Mouse (Mus musculus): ENCODE measurements at regions not wholly inside any gene's neighbourhood (a gene's known extent, or its start where the extent isn't known, plus 50 kb on each side); places are given as distances from the start of the nearest gene placed in this dataset.

DNA sequence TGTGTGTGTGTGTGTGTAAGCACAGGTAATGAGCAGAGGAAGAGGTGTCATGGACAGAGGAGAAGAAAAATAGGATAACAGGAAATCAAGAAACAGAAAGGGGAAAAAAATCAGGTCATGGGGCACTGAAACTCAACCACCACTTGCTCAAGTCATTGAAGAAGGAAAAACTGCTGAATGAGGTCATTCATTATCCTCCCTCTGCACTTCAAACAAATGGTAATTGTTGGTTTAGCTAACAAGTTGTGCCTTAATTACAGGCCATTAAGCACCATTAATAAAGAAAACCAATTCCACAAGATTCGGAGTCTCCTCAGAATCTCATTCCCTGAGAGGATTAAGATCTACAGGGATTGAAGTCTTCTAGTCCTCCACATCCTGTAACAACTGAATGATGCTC is 266.5 kb upstream of the Trib2 start:
- no peak overlapping the region for H3K4me3 ChIP-seq (replicated peaks; ENCODE audit: control insufficient read depth, low read depth, low read length)
- H3K4me1 ChIP-seq (ENCODE audit: control insufficient read depth, insufficient read depth, low read length): no peaks in the 10 kb centered on the region
- TF ChIP-seq POLR2A (IDR thresholded peaks at IDR 0.05; ENCODE audit: borderline replicate concordance, control insufficient read depth, low read depth, low read length): no peak
- no peak for TF ChIP-seq CTCF (IDR thresholded peaks at IDR 0.05; ENCODE audit: control insufficient read depth, insufficient read depth, low read length)
- 82% methylated on average over 1 of the region's 1 CpGs for WGBS
- H3K27ac ChIP-seq (ENCODE audit: control insufficient read depth, insufficient read depth, low read depth, low read length, poor library complexity): no peak overlapping the region

DNA sequence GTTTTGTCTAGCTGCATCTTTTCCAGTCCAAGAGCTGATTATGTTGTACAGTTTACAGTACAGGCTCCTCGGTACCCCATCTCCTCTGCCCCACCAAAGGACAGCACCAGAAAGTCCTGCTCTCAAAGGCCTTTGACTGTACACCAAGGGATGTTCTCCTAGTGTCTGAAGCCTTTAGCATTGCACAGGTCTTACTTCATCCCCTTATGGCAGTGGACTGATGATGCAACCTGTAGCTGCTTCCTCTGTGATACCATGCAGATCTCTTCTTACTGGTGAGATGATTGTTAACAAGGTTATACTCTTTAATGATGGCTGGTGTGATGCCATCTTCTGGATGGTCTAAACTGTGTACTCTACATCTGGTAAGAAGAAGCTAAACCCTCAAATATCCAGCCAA is 260.5 kb upstream of the Trib2 start:
- H3K4me1 ChIP-seq (ENCODE audit: control insufficient read depth, insufficient read depth, low read length): no peaks in the 10 kb centered on the region; the same call in 1 of the 2 replicates
- H3K27ac ChIP-seq (ENCODE audit: control insufficient read depth, insufficient read depth, low read depth, low read length, poor library complexity): no peak overlapping the region
- 63% methylated on average over 1 of the region's 1 CpGs for WGBS
- no peak for TF ChIP-seq CTCF (IDR thresholded peaks at IDR 0.05; ENCODE audit: control insufficient read depth, insufficient read depth, low read length)
- no peak for TF ChIP-seq POLR2A (IDR thresholded peaks at IDR 0.05; ENCODE audit: borderline replicate concordance, control insufficient read depth, low read depth, low read length)
- H3K4me3 ChIP-seq (replicated peaks; ENCODE audit: control insufficient read depth, low read depth, low read length): no peak overlapping the region

DNA sequence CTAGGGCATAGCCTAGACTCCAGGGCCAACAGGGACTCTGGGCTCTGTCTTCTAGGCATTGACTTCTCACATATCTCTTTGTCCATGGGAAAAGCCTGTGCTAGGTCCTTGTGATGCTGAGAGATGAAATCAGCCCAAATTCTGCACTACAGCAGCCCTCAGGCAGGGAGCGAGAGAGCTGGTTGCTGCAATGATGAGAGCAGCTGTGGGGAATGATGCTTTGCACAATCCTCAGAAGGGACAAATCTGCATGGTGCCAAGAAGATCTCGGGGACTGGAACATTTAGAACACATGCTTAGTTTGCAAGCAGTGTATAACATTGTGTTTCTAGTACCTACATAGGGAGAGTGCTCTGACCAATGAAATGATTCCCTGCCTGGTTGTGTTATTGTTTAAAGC is 259.2 kb upstream of the Trib2 start:
- 78% methylated on average over 2 of the region's 2 CpGs for WGBS
- no peak overlapping the region for H3K27ac ChIP-seq (ENCODE audit: control insufficient read depth, insufficient read depth, low read depth, low read length, poor library complexity)
- no peaks in the 10 kb centered on the region; the same call in 1 of the 2 replicates for H3K4me1 ChIP-seq (ENCODE audit: control insufficient read depth, insufficient read depth, low read length)
- H3K4me3 ChIP-seq (replicated peaks; ENCODE audit: control insufficient read depth, low read depth, low read length): no peak overlapping the region
- TF ChIP-seq POLR2A (IDR thresholded peaks at IDR 0.05; ENCODE audit: borderline replicate concordance, control insufficient read depth, low read depth, low read length): no peak
- TF ChIP-seq CTCF (IDR thresholded peaks at IDR 0.05; ENCODE audit: control insufficient read depth, insufficient read depth, low read length): no peak

DNA sequence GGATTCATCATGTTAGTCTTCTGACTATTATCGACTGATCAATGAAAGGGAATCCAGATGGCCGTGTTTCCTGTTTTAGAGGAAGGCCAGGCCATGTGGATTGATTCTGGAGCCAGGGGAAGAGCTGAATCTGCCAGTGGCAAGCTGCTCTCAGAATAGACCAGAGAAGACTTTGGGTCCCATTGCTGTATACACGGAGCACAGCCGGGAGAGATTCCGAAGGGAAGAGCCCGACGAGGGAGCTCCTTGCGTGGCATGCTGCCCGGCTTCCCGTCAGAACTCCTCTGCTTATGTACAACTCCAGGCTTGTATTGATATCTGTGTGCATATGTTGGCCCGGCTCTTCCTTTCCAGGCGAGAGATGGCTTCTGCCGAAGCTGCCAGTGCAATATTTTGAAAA is 252.2 kb upstream of the Trib2 start:
- 89% methylated on average over 13 of the region's 13 CpGs for WGBS
- TF ChIP-seq CTCF (IDR thresholded peaks at IDR 0.05; ENCODE audit: control insufficient read depth, insufficient read depth, low read length) (no peak), POLR2A (IDR thresholded peaks at IDR 0.05; ENCODE audit: borderline replicate concordance, control insufficient read depth, low read depth, low read length) (no peak)
- Histone ChIP-seq H3K4me3 (replicated peaks; ENCODE audit: control insufficient read depth, low read depth, low read length) (no peak overlapping the region), H3K4me1 (ENCODE audit: control insufficient read depth, insufficient read depth, low read length) (no peaks in the 10 kb centered on the region), H3K27ac (ENCODE audit: control insufficient read depth, insufficient read depth, low read depth, low read length, poor library complexity) (no peak overlapping the region)

DNA sequence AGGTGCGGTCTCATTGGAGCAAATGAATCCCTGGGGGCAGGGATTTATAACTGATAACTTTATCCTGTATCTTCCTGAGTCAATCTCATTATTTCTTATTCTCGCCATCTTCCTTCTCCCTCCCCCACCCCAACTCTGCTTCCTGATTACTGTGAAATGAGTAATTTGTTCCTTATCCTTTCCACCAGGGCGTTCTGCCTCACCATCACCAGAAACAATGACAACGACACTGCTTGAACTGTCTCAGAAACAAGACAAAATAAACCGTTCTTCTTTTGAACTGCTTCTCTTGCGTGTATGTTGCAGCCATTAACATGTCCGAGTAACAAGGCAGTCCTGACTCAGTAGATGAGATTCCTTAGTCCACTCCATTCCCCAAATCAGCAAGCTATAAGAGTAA is 246.0 kb upstream of the Trib2 start:
- no peaks in the 10 kb centered on the region for H3K4me1 ChIP-seq (ENCODE audit: control insufficient read depth, insufficient read depth, low read length)
- no peak overlapping the region for H3K27ac ChIP-seq (ENCODE audit: control insufficient read depth, insufficient read depth, low read depth, low read length, poor library complexity)
- no peak overlapping the region for H3K4me3 ChIP-seq (replicated peaks; ENCODE audit: control insufficient read depth, low read depth, low read length)
- TF ChIP-seq POLR2A (IDR thresholded peaks at IDR 0.05; ENCODE audit: borderline replicate concordance, control insufficient read depth, low read depth, low read length) (no peak), CTCF (IDR thresholded peaks at IDR 0.05; ENCODE audit: control insufficient read depth, insufficient read depth, low read length) (no peak)
- 80% methylated on average over 7 of the region's 7 CpGs for WGBS

DNA sequence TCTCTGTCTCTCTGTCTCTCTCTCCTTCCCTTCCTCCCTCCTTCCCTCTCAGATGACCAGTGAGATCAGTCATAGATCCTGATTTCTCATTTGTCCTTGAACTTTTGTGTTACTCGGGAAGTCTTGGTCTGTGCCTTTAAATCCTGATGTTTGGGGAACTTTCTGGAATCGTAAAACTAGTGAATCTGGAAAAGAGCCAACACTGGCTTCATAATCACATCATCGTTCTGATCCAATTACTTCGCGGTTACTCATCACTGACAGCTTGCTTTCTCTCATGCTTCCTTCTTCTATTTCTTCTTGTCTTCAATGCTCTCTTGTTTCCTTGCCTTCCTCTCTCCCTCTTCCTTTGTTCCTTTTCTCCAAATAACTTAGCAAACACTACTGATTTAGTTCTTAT is 243.7 kb upstream of the Trib2 start:
- no peak overlapping the region for H3K27ac ChIP-seq (ENCODE audit: control insufficient read depth, insufficient read depth, low read depth, low read length, poor library complexity)
- peaks cover 1% of the 10 kb centered on the region; the same call in 1 of the 2 replicates for H3K4me1 ChIP-seq (ENCODE audit: control insufficient read depth, insufficient read depth, low read length)
- 80% methylated on average over 5 of the region's 5 CpGs for WGBS
- TF ChIP-seq POLR2A (IDR thresholded peaks at IDR 0.05; ENCODE audit: borderline replicate concordance, control insufficient read depth, low read depth, low read length) (no peak), CTCF (IDR thresholded peaks at IDR 0.05; ENCODE audit: control insufficient read depth, insufficient read depth, low read length) (no peak)
- no peak overlapping the region for H3K4me3 ChIP-seq (replicated peaks; ENCODE audit: control insufficient read depth, low read depth, low read length)

DNA sequence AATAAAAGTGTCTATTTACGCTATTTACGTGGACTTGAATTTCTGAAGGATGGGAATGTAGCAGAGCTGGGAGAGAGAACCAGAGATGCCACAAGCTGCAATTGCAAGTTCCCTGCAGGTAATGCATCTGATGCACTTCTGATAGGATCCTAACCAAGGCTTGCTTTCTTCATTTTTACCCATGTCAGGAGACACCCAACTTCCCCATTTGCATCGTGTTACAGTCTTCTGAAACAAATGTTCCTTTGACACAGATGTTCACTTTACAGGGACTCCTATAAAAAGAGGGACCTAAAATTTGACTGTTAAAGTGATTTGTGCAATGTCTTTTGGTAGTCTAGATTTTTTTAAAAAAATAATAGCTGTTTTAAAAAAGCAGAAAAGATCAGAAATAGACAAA is 241.5 kb upstream of the Trib2 start:
- no peak overlapping the region for H3K4me3 ChIP-seq (replicated peaks; ENCODE audit: control insufficient read depth, low read depth, low read length)
- TF ChIP-seq POLR2A (IDR thresholded peaks at IDR 0.05; ENCODE audit: borderline replicate concordance, control insufficient read depth, low read depth, low read length) (no peak), CTCF (IDR thresholded peaks at IDR 0.05; ENCODE audit: control insufficient read depth, insufficient read depth, low read length) (no peak)
- H3K27ac ChIP-seq (ENCODE audit: control insufficient read depth, insufficient read depth, low read depth, low read length, poor library complexity): no peak overlapping the region
- WGBS: 53% methylated on average over 3 of the region's 3 CpGs
- H3K4me1 ChIP-seq (ENCODE audit: control insufficient read depth, insufficient read depth, low read length): peaks cover 1% of the 10 kb centered on the region; the same call in 1 of the 2 replicates

DNA sequence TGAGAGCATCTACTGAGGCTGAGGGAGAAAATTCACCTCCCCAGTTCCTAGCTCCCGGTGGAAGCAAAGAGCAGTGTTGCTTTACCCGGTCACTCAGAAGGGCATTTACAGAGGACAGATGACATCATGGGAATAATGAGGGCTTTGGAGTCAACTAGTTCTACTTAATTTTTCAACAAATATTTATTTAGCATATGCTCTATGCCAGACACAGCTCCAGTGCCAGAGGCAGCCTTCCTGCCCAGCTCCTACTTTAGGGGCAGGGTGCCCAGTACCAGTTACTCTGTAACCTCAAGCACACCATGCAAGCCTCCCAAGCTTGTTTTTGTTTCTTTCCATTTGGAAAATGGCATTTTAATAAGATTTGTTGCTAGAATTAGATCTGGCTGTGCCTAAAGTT is 240.1 kb upstream of the Trib2 start:
- TF ChIP-seq POLR2A (IDR thresholded peaks at IDR 0.05; ENCODE audit: borderline replicate concordance, control insufficient read depth, low read depth, low read length) (no peak), CTCF (IDR thresholded peaks at IDR 0.05; ENCODE audit: control insufficient read depth, insufficient read depth, low read length) (no peak)
- Histone ChIP-seq H3K4me3 (replicated peaks; ENCODE audit: control insufficient read depth, low read depth, low read length) (no peak overlapping the region), H3K27ac (ENCODE audit: control insufficient read depth, insufficient read depth, low read depth, low read length, poor library complexity) (no peak overlapping the region), H3K4me1 (ENCODE audit: control insufficient read depth, insufficient read depth, low read length) (peaks cover 1% of the 10 kb centered on the region; the same call in 1 of the 2 replicates)
- WGBS: 53% methylated on average over 2 of the region's 2 CpGs

DNA sequence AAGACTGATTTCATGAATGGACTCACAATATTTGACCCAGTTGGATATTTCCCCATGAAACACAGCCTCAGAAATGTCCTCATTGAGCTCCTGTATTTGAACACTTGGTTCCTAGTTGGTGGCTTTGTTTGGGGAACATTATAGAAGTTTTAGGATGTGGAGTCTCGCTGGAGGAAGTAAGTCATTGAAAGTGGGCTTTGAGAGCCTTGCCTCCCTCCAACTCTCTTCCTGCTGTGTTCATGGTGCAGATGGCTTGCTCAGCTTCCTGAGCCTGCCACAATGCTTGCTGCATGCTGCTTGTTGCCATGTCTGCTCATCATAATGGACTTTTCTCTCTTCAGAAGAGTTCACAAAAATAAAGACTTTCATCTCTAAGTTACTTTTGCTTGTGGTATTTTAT is 239.5 kb upstream of the Trib2 start:
- 3% methylated on average over 1 of the region's 1 CpGs for WGBS
- no peak overlapping the region for H3K27ac ChIP-seq (ENCODE audit: control insufficient read depth, insufficient read depth, low read depth, low read length, poor library complexity)
- H3K4me1 ChIP-seq (ENCODE audit: control insufficient read depth, insufficient read depth, low read length): peaks cover 1% of the 10 kb centered on the region; the same call in 1 of the 2 replicates
- no peak for TF ChIP-seq CTCF (IDR thresholded peaks at IDR 0.05; ENCODE audit: control insufficient read depth, insufficient read depth, low read length)
- no peak for TF ChIP-seq POLR2A (IDR thresholded peaks at IDR 0.05; ENCODE audit: borderline replicate concordance, control insufficient read depth, low read depth, low read length)
- no peak overlapping the region for H3K4me3 ChIP-seq (replicated peaks; ENCODE audit: control insufficient read depth, low read depth, low read length)
